Mouse (Mus musculus) heart, embryonic 16.5 days (tissue): Measurements from ENCODE around the gene Lat2. TPM values are rescaled to one million over a fixed set of nuclear protein-coding genes. Genes with fewer than 3 reads are reported as not detected.
"Not testable (repeated sequence)": the region's sequence is repeated elsewhere in the genome, so short reads cannot be mapped to it uniquely, and the experiment has no call there.

Experiments
- ATAC-seq: fragments of 200-750 bp; cut with Nextera tagmentation; replicated peaks from 2 replicates; pipeline ENCODE4 v1.8.0; 2017; ENCODE audit warnings: moderate number of reproducible peaks; ENCODE audit not compliant: insufficient read depth, low FRiP score; ENCODE audit errors: extremely low read depth
- H3K27ac ChIP-seq: fragments of 300-500 bp; sonication (generic); 2 replicates; pipeline ENCODE4 v1.5.1; 2014; ENCODE audit warnings: mild to moderate bottlenecking, low read length, control low read depth, moderate library complexity
- H3K27me3 ChIP-seq: fragments of 300-500 bp; sonication (generic); 2 replicates; pipeline ENCODE4 v1.6.1; 2014; ENCODE audit warnings: low read length, mixed read lengths; ENCODE audit not compliant: control insufficient read depth, insufficient read depth
- H3K36me3 ChIP-seq: fragments of 300-500 bp; sonication (generic); 2 replicates; pipeline ENCODE4 v1.6.1; 2014; ENCODE audit not compliant: control insufficient read depth, insufficient read depth
- H3K4me1 ChIP-seq: fragments of 300-500 bp; sonication (generic); 2 replicates; pipeline ENCODE4 v1.6.1; 2014; ENCODE audit warnings: low read length, mixed read lengths; ENCODE audit not compliant: control insufficient read depth, insufficient read depth
- H3K4me2 ChIP-seq: fragments of 300-500 bp; sonication (generic); 2 replicates; pipeline ENCODE4 v1.6.1; 2014; ENCODE audit warnings: low read depth, mild to moderate bottlenecking, control low read depth, low read length
- H3K4me3 ChIP-seq: fragments of 300-500 bp; sonication (generic); 2 replicates; pipeline ENCODE4 v1.5.1; 2014; ENCODE audit warnings: mild to moderate bottlenecking, control low read depth, low read length
- H3K9ac ChIP-seq: fragments of 300-500 bp; sonication (generic); 2 replicates; pipeline ENCODE4 v1.6.1; 2014; ENCODE audit warnings: low read length, control low read depth
- H3K9me3 ChIP-seq: fragments of 300-500 bp; sonication (generic); replicated peaks from 2 replicates; pipeline ENCODE4 v1.6.1; 2016; ENCODE audit warnings: low read length; ENCODE audit not compliant: control insufficient read depth
- WGBS: fragments of 180-500 bp; shearing (Covaris S2); extraction: QIAGEN DNeasy Blood & Tissue Kit; methylation state at CpG from one replicate; pipeline ENCODE4 v1.1.7; 2014; 5-methylcytosine and 5-hydroxymethylcytosine counted together
- polyA plus RNA-seq: library from polyadenylated mRNA; unstranded; fragments of >200 nt; fragmentation: Nextera tagmentation; extraction: Ambion mirVana; gene quantifications from 2 replicates; pipeline ENCODE4 v1.2.1, GENCODE M21; 2015

The Lat2 gene
- polyA plus RNA-seq = 4.5 and 5.7 TPM in 2 replicates

GRCm38 (mm10) chr5:134614802-134615201, at the start of gene Lat2:
Gene Lat2, minus strand, starts transcription at chr5:134615025.
- Histone ChIP-seq H3K4me2 (no peak within 1 kb of the TSS), H3K27me3 (no peaks in the 10 kb centered on the region), H3K4me3 (no peak within 1 kb of the TSS), H3K9ac (no peak within 1 kb of the TSS), H3K36me3 (peaks cover 25% of the 10 kb centered on the region), H3K27ac (no peak within 1 kb of the TSS; the same call in 1 of the 2 replicates), H3K9me3 (no peaks in the 10 kb centered on the region), H3K4me1 (no peaks in the 10 kb centered on the region)
- no peak for ATAC-seq
- 78% methylated on average over 7 of the region's 7 CpGs for WGBS

GRCm38 (mm10) chr5:134656708-134657107, 41.9 kb upstream of the Lat2 start:
- H3K27me3 ChIP-seq = no peaks in the 10 kb centered on the region
- H3K4me1 ChIP-seq = peaks cover 2% of the 10 kb centered on the region; the same call in 1 of the 2 replicates
- no peak overlapping the region for H3K27ac ChIP-seq
- H3K4me3 ChIP-seq = no peak overlapping the region
- no peaks in the 10 kb centered on the region for H3K9me3 ChIP-seq
- H3K9ac ChIP-seq = no peak overlapping the region
- no peak for ATAC-seq
- WGBS = 86% methylated on average over 4 of the region's 4 CpGs
- no peaks in the 10 kb centered on the region for H3K36me3 ChIP-seq
- H3K4me2 ChIP-seq = no peak overlapping the region

GRCm38 (mm10) chr5:134652015-134652414, 37.2 kb upstream of the Lat2 start:
- no peak for ATAC-seq
- Histone ChIP-seq H3K9ac (no peak overlapping the region), H3K27ac (no peak overlapping the region), H3K36me3 (no peaks in the 10 kb centered on the region), H3K4me3 (no peak overlapping the region), H3K9me3 (peaks cover 3% of the 10 kb centered on the region), H3K4me1 (peaks cover 2% of the 10 kb centered on the region; the same call in 1 of the 2 replicates), H3K27me3 (no peaks in the 10 kb centered on the region), H3K4me2 (no peak overlapping the region)
- 35% methylated on average over 7 of the region's 7 CpGs for WGBS

GRCm38 (mm10) chr5:134650926-134651325, 36.1 kb upstream of the Lat2 start:
- H3K27ac ChIP-seq = no peak overlapping the region
- no peak overlapping the region for H3K9ac ChIP-seq
- H3K4me2 ChIP-seq = no peak overlapping the region
- H3K4me1 ChIP-seq = peaks cover 2% of the 10 kb centered on the region; the same call in 1 of the 2 replicates
- peaks cover 3% of the 10 kb centered on the region for H3K9me3 ChIP-seq
- no peaks in the 10 kb centered on the region for H3K36me3 ChIP-seq
- WGBS = 47% methylated on average over 4 of the region's 5 CpGs
- ATAC-seq = no peak
- no peak overlapping the region for H3K4me3 ChIP-seq
- no peaks in the 10 kb centered on the region for H3K27me3 ChIP-seq

- 77% methylated on average over 3 of the region's 4 CpGs for WGBS
- not testable (repeated sequence) for ATAC-seq, H3K9ac ChIP-seq, H3K4me3 ChIP-seq, H3K36me3 ChIP-seq, H3K27ac ChIP-seq, H3K9me3 ChIP-seq, H3K4me2 ChIP-seq, H3K27me3 ChIP-seq, H3K4me1 ChIP-seq
Observed at GRCm38 (mm10) chr5:134648976-134649375, 34.2 kb upstream of the Lat2 start.

GRCm38 (mm10) chr5:134647394-134647793, 32.6 kb upstream of the Lat2 start:
- H3K9me3 ChIP-seq = peaks cover 3% of the 10 kb centered on the region
- no peaks in the 10 kb centered on the region for H3K27me3 ChIP-seq
- H3K4me3 ChIP-seq = no peak overlapping the region
- H3K4me1 ChIP-seq = peaks cover 8% of the 10 kb centered on the region; the same call in 1 of the 2 replicates
- no peak overlapping the region for H3K9ac ChIP-seq
- no peak for ATAC-seq
- no peak overlapping the region for H3K4me2 ChIP-seq
- WGBS = 69% methylated on average over 2 of the region's 2 CpGs
- no peaks in the 10 kb centered on the region for H3K36me3 ChIP-seq
- no peak overlapping the region for H3K27ac ChIP-seq

- 66% methylated on average over 4 of the region's 4 CpGs for whole genome bisulfite sequencing
- Histone ChIP-seq H3K4me1 (peaks cover 6% of the 10 kb centered on the region; the same call in 1 of the 2 replicates), H3K9ac (no peak overlapping the region), H3K9me3 (peaks cover 3% of the 10 kb centered on the region), H3K36me3 (no peaks in the 10 kb centered on the region), H3K4me3 (no peak overlapping the region), H3K27me3 (no peaks in the 10 kb centered on the region), H3K4me2 (no peak overlapping the region), H3K27ac (no peak overlapping the region)
- ATAC-seq = no peak
Observed at GRCm38 (mm10) chr5:134646461-134646860, 31.6 kb upstream of the Lat2 start.

- H3K4me2 ChIP-seq = no peak overlapping the region
- WGBS = 34% methylated on average over 8 of the region's 8 CpGs
- peaks cover 8% of the 10 kb centered on the region for H3K4me1 ChIP-seq
- no peaks in the 10 kb centered on the region for H3K27me3 ChIP-seq
- H3K4me3 ChIP-seq = no peak overlapping the region
- H3K27ac ChIP-seq = peak overlapping the region; percentile 72
- ATAC-seq = peak; percentile 42; the same call in 1 of the 2 replicates
- H3K36me3 ChIP-seq = no peaks in the 10 kb centered on the region
- no peaks in the 10 kb centered on the region for H3K9me3 ChIP-seq
- H3K9ac ChIP-seq = no peak overlapping the region
Observed at GRCm38 (mm10) chr5:134644643-134645118, 29.9 kb upstream of the Lat2 start.

- Histone ChIP-seq H3K9ac (no peak overlapping the region), H3K4me1 (peaks cover 10% of the 10 kb centered on the region), H3K4me2 (no peak overlapping the region), H3K36me3 (no peaks in the 10 kb centered on the region), H3K27ac (peak overlapping the region; percentile 72), H3K27me3 (no peaks in the 10 kb centered on the region), H3K9me3 (no peaks in the 10 kb centered on the region), H3K4me3 (no peak overlapping the region)
- no peak for ATAC-seq
- WGBS = 83% methylated on average over 1 of the region's 1 CpGs
Observed at GRCm38 (mm10) chr5:134644121-134644520, 29.3 kb upstream of the Lat2 start.
